Comparison of ENCODE assay signal across 11 mouse cellular contexts in the genomic region with DNA sequence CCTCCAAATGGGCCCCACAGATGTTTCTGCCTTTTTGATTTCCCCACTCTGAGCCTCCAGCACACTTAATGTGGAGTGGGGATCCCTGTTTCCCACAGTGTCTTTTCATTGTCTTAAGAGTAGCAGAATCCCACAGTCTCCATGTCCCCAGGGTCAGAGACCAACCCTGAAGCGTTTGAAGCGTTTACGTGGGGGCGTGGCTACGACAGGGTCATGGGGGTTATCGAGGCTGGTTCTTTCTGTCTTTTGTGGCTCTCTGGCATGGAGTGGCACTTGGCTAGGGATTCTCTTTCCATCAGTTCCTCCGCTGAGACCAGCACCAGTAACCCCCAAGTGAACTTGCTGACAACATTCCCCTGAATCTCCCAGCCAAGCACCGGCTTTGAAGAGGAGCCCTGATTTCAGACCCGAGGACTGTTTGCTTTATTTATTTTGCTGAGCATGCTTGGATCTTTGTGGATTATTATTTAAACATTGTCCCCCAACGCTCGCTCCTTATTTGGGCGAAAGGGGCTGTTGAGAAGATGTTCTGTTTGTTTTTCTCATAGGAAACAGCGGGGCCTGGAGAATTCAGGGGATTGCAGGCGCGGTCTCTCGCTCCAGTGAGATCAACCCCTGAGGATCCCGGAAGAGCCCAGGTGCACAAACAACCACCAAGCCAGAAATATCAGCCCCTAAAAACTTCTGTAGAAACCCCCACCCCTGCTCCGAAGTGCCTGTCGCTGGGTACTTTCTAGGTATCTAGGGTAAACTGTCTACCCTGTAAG. TPM values are rescaled to one million over a fixed set of nuclear protein-coding genes. Genes with fewer than 3 reads are reported as not detected.
DNase-seq lines count a peak whose midpoint lies in the region; ATAC-seq and TF ChIP-seq lines count a peak whose summit lies in the region.
"Had no signal": no experiment of that assay in that cellular context is flagged by ENCODE, and none has a peak within 500 bp of the region (broad histone marks: within the 10 kb centered on the region; RNA-seq: fewer than 3 reads in every experiment).

No protein-coding gene starts in this region.

- H3K4me1 ChIP-seq in heart, embryonic 12.5 days (replicated peaks): peaks cover 37% of the 10 kb centered on the region
- H3K4me1 ChIP-seq in lung, embryonic 14.5 days (ENCODE audit: insufficient read depth): peaks cover 5% of the 10 kb centered on the region; the same call in 1 of the 2 replicates
- peaks cover 22% of the 10 kb centered on the region for H3K4me1 ChIP-seq in intestine, embryonic 15.5 days (replicated peaks)
- no peaks in the 10 kb centered on the region for H3K4me1 ChIP-seq in neural tube, embryonic 14.5 days (ENCODE audit: control insufficient read depth, insufficient read depth, low read length)

- TF ChIP-seq CTCF in lung, embryonic 14.5 days (IDR thresholded peaks at IDR 0.05; ENCODE audit: low read depth): no peak

- H3K9ac ChIP-seq in heart, embryonic 12.5 days: no peak overlapping the region
- no peak overlapping the region for H3K9ac ChIP-seq in lung, embryonic 14.5 days
- 0 out of 2 replicates have a peak overlapping the region, but pooled peaks have one; percentile 20 for H3K9ac ChIP-seq in intestine, embryonic 15.5 days
- H3K9ac ChIP-seq in neural tube, embryonic 14.5 days (replicated peaks; ENCODE audit: low read depth, low read length): no peak overlapping the region

- peak overlapping the region; percentile 21 for H3K4me2 ChIP-seq in heart, embryonic 12.5 days
- H3K4me2 ChIP-seq in lung, embryonic 14.5 days: peak overlapping the region; percentile 40
- H3K4me2 ChIP-seq in intestine, embryonic 15.5 days (replicated peaks): peak overlapping the region; percentile 44
- H3K4me2 ChIP-seq in neural tube, embryonic 14.5 days (ENCODE audit: low read depth, low read length): no peak overlapping the region

- ATAC-seq in heart, embryonic 12.5 days (ENCODE audit: insufficient number of reproducible peaks, low FRiP score): no peak
- ATAC-seq in lung, embryonic 14.5 days (ENCODE audit: insufficient read depth): peak; percentile 86
- peak; percentile 41 for ATAC-seq in intestine, embryonic 15.5 days
- ATAC-seq in neural tube, embryonic 14.5 days (ENCODE audit: low read depth): no peak

- H3K4me3 ChIP-seq in heart, embryonic 12.5 days: no peak overlapping the region
- H3K4me3 ChIP-seq in lung, embryonic 14.5 days (ENCODE audit: low read depth, low read length): no peak overlapping the region
- no peak overlapping the region for H3K4me3 ChIP-seq in intestine, embryonic 15.5 days (replicated peaks)
- no peak overlapping the region for H3K4me3 ChIP-seq in neural tube, embryonic 14.5 days (ENCODE audit: low read depth, low read length)

- no peaks in the 10 kb centered on the region for H3K36me3 ChIP-seq in heart, embryonic 12.5 days
- H3K36me3 ChIP-seq in lung, embryonic 14.5 days (ENCODE audit: insufficient read depth): no peaks in the 10 kb centered on the region
- no peaks in the 10 kb centered on the region for H3K36me3 ChIP-seq in intestine, embryonic 15.5 days
- H3K36me3 ChIP-seq in neural tube, embryonic 14.5 days (ENCODE audit: control insufficient read depth, insufficient read depth, low read length): no peaks in the 10 kb centered on the region

- no peaks in the 10 kb centered on the region for H3K9me3 ChIP-seq in heart, embryonic 12.5 days (replicated peaks)
- H3K9me3 ChIP-seq in lung, embryonic 14.5 days (ENCODE audit: low read depth, low read length): no peaks in the 10 kb centered on the region
- no peaks in the 10 kb centered on the region for H3K9me3 ChIP-seq in intestine, embryonic 15.5 days
- H3K9me3 ChIP-seq in neural tube, embryonic 14.5 days (ENCODE audit: control insufficient read depth, low read length): no peaks in the 10 kb centered on the region

- no peak for DNase-seq in heart, adult 9 months (ENCODE audit: low spot score in 2 of 2)
- peak; percentile 78 for DNase-seq in lung, embryonic 14.5 days
- DNase-seq in lung, adult 18-20 months: no peak
- no peak for DNase-seq in cerebellum, postnatal 36 days
- DNase-seq in left cerebral cortex, postnatal 25 days (ENCODE audit: low spot score in 2 of 2): no peak

- WGBS in heart, embryonic 12.5 days: 29% methylated on average over 19 of the region's 19 CpGs
- 9% methylated on average over 19 of the region's 19 CpGs for WGBS in lung, embryonic 14.5 days
- 12% methylated on average over 19 of the region's 19 CpGs for WGBS in intestine, embryonic 15.5 days
- WGBS in neural tube, embryonic 14.5 days: 32% methylated on average over 19 of the region's 19 CpGs

- H3K27me3 ChIP-seq in heart, embryonic 12.5 days (replicated peaks): peaks cover 9% of the 10 kb centered on the region
- H3K27me3 ChIP-seq in lung, embryonic 14.5 days (ENCODE audit: insufficient read depth, low read length): no peaks in the 10 kb centered on the region
- no peaks in the 10 kb centered on the region for H3K27me3 ChIP-seq in intestine, embryonic 15.5 days (replicated peaks)
- H3K27me3 ChIP-seq in neural tube, embryonic 14.5 days (ENCODE audit: control insufficient read depth, insufficient read depth, low read length): no peaks in the 10 kb centered on the region

- intact Hi-C loops in left cerebral cortex, postnatal 25 days (cut with DNase I): no loop called here

- peak overlapping the region; percentile 29; the same call in 1 of the 2 replicates for H3K27ac ChIP-seq in heart, embryonic 12.5 days (ENCODE audit: poor library complexity, severe bottlenecking)
- H3K27ac ChIP-seq in lung, embryonic 14.5 days (ENCODE audit: low read depth): peak overlapping the region; percentile 86
- H3K27ac ChIP-seq in intestine, embryonic 15.5 days: peak overlapping the region; percentile 87
- H3K27ac ChIP-seq in neural tube, embryonic 14.5 days (ENCODE audit: low read depth, low read length): 0 out of 2 replicates have a peak overlapping the region, but pooled peaks have one; percentile 13

RNA-seq across cellular contexts. Expression of a gene that starts 4.9 kb away (rescaled TPM):
- not detected in 2 replicates for polyA plus RNA-seq in heart, embryonic 12.5 days (2016; fragmentation: Nextera tagmentation; extraction: Ambion mirVana)
- polyA plus RNA-seq in lung, embryonic 14.5 days (2014; fragmentation: Nextera tagmentation; extraction: Ambion mirVana): 2.4 and 3.3 TPM in 2 replicates
- polyA plus RNA-seq in intestine, embryonic 15.5 days (2015; fragmentation: Nextera tagmentation; extraction: Ambion mirVana): 1.5 and 2.1 TPM in 2 replicates
- polyA plus RNA-seq in neural tube, embryonic 14.5 days (2014; fragmentation: Nextera tagmentation; extraction: Ambion mirVana): 0.58 and 0.88 TPM in 2 replicates
- not detected for total RNA-seq in left cerebral cortex, postnatal 25 days (2021)
- total RNA-seq: CH12.LX; common myeloid progenitor, adult 5-6 weeks had no signal
- polyA plus RNA-seq: liver, embryonic 16.5 days had no signal

RNA-seq across cellular contexts. Expression of a gene that starts 16.7 kb away (rescaled TPM):
- 17.6 and 18.8 TPM in 2 replicates for polyA plus RNA-seq in heart, embryonic 12.5 days (2016; fragmentation: Nextera tagmentation; extraction: Ambion mirVana)
- 37.0 and 37.5 TPM in 2 replicates for polyA plus RNA-seq in lung, embryonic 14.5 days (2014; fragmentation: Nextera tagmentation; extraction: Ambion mirVana)
- 29.2 and 29.9 TPM in 2 replicates for polyA plus RNA-seq in intestine, embryonic 15.5 days (2015; fragmentation: Nextera tagmentation; extraction: Ambion mirVana)
- polyA plus RNA-seq in neural tube, embryonic 14.5 days (2014; fragmentation: Nextera tagmentation; extraction: Ambion mirVana): 27.3 and 30.0 TPM in 2 replicates
- 10 to 100 TPM; 22.7 to 23.5 TPM for total RNA-seq in left cerebral cortex, postnatal 25 days (2021)

RNA-seq across cellular contexts. Expression of a gene that starts 23.7 kb away (rescaled TPM):
- 4.3 and 5.3 TPM in 2 replicates for polyA plus RNA-seq in heart, embryonic 12.5 days (2016; fragmentation: Nextera tagmentation; extraction: Ambion mirVana)
- polyA plus RNA-seq in lung, embryonic 14.5 days (2014; fragmentation: Nextera tagmentation; extraction: Ambion mirVana): 11.6 and 13.5 TPM in 2 replicates
- 9.6 and 12.6 TPM in 2 replicates for polyA plus RNA-seq in intestine, embryonic 15.5 days (2015; fragmentation: Nextera tagmentation; extraction: Ambion mirVana)
- polyA plus RNA-seq in neural tube, embryonic 14.5 days (2014; fragmentation: Nextera tagmentation; extraction: Ambion mirVana): 20.9 and 21.8 TPM in 2 replicates
- total RNA-seq in left cerebral cortex, postnatal 25 days (2021): 10 to 100 TPM; 77.7 to 82.7 TPM

Comparison
In these comparisons a context has a peak if more than half of its experiments do, and no peak if none do; other contexts are left out.
1. ATAC-seq: peak in lung, embryonic 14.5 days (single experiment) and intestine, embryonic 15.5 days (single experiment); none in heart, embryonic 12.5 days (single experiment) and neural tube, embryonic 14.5 days (single experiment).
2. H3K27ac ChIP-seq: peak in every context shown above with its lines; median percentile 87 in intestine, embryonic 15.5 days; 86 in lung, embryonic 14.5 days; 29 in heart, embryonic 12.5 days; 13 in neural tube, embryonic 14.5 days.